Mouse (Mus musculus): Measurements from ENCODE around the gene Hnrnpa1.
"Not testable (repeated sequence)": the region's sequence is repeated elsewhere in the genome, so short reads cannot be mapped to it uniquely, and the experiment has no call there.

The Hnrnpa1 gene

DNA sequence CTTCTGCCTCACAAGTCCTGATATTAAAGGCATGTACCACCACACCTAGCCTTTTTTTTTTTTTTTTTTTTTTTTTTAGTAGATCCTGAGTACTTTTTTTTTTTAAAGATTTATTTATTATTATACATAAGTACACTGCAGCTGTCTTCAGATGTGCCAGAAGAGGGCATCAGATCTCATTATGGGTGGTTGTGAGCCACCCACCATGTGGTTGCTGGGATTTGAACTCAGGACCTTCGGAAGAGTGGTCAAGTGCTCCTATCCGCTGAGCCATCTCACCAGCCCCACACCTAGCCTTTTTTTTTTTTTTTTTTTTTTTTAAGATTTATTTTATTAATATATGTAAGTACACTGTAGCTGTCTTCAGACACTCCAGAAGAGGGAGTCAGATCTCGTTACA, 35.7 kb downstream of the Hnrnpa1 start:
- not testable (repeated sequence) for DNase-seq

DNA sequence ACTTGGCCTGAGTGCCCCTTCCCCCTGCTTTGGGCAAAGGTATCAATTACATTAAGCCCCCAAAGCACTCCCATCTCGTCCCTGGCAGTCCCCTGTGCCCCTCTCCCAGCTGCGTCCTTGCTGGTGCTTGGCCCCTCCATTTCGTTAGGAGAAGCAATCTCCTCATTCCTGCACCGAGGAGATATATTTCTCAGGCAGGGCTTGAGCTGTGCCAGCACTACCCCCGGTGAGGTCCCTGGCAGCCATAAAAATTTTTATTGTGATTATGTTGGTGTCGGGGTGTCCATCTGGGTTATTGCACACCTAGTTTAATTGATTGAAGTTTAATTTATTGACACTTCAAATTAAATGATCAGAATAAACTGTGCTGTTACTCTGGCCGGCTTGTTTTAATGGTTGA, 37.7 kb downstream of the Hnrnpa1 start:
- DNase-seq, result no peak

DNA sequence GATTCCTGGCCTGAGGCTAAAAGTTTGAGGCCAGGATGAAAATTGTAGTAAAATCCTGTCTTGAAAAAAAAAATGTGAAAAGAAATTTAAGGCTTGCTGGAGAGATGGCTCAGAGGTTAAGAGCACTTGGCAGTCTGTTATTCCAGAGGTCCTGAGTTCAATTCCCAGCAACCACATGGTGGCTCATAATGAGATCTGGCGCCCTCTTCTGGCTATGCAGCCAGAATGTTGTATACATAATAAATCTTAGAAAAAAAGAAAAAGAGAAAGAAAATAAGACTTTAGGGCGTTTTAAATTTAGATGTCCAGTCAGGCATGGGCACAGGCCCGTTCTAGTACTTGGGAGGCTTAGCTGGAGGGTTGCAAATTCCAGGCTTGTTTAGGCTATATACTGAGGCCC, 39.5 kb downstream of the Hnrnpa1 start:
- peak; percentile 53 for DNase-seq

DNA sequence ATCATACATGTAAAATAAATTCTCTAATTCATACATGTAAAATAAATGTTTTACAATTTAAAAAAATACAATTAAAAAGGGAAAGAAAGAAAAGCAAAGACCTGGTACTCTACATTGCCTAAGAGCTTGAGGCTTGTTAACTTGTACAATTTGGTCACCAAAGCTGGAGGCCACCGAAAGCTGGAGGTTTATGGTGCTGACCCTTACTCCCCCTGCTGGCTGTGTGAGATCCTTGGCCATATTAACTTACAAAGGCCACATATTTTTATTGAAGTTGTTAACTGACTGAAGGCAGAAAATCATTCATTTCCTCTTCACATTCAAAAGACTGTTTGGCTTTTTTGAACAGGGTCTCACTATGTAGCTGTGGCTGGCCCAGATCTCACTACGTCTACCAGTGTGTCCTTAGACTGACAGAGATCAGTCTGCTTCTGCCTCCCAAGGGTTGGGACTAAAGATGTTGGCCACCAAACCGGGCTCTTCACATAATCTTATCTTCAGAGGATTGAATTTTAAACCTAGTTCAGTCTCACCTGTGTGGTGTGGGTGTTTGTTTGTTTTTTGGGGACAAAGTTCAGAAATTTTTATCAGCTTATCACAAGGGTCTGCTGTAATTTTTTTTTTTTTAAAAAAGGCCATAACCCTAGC, 40.7 kb downstream of the Hnrnpa1 start:
- peak; percentile 58 for DNase-seq

DNA sequence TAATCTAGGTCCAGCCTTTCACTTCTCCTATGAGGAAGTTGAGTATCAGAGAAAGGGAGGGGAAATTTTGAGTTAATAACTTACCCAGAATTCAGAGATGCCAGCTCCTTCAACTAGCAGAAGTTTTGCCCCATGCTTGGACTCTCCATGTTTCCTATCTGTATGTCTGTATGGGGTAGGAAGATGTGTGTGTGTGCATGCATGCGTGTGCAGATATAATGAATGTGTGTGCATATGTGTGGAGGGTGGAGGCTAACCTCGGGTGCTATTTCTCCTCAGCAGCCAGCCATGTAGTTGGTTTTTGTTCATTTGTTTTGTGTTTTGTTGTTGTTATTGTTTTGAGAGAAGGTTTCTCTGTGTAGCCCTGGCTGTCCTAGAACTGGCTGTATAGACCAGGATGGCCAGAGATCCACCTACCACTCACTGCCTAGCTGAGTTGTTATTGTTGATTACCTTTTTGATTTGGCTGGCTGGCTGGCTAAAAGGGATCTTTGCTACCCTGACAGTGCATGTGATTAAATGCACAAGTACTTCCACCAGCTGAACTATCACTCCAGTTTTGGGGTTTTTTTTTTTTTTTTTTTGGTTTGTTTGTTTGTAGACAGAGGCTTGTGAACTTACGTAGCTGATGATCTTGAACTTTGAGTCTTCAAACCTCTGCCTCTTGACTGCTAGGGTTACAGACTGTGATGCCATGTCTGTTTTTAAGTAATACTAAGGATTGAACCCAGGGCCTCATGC, 41.4 kb downstream of the Hnrnpa1 start:
- DNase-seq, result no peak

DNA sequence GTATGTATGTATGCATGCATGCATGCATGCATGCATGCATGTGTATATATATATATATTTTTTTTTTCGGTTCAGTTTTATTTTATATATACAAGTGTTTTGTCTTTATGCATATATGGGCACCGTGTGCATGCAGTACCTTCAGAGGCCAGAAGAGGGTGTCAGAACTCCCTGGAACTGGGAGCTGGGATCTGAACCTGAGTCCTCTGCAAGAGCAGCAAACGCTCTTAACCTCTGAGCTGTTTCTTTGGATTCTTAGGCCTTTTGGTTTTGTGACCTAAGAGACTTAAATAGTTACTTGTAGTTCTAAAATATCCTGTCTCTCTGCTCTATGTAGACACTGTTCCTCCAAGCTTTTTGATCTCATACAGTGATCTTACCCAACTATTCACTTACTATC, 43.8 kb downstream of the Hnrnpa1 start:
- peak; percentile 72 for DNase-seq

DNA sequence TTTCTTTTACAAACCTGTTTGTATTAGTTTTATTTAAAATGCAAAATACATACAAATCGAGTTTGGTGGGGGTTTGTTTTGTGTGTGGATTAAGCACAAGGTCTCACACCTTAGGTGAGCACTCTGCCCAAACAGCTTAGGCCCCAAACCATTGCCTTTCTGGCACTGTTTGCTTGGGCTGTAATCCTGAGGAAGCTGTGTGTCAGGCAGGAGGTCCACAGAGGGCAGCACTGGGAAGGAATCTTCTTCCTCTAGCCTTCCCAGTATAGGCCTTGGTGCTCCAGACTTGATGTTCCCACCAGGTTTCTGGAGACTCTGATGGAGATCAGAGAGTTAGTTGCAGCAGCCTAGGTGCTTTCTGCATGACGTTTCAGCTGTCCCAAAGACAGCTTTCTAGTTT, 44.4 kb downstream of the Hnrnpa1 start:
- no peak for DNase-seq

DNA sequence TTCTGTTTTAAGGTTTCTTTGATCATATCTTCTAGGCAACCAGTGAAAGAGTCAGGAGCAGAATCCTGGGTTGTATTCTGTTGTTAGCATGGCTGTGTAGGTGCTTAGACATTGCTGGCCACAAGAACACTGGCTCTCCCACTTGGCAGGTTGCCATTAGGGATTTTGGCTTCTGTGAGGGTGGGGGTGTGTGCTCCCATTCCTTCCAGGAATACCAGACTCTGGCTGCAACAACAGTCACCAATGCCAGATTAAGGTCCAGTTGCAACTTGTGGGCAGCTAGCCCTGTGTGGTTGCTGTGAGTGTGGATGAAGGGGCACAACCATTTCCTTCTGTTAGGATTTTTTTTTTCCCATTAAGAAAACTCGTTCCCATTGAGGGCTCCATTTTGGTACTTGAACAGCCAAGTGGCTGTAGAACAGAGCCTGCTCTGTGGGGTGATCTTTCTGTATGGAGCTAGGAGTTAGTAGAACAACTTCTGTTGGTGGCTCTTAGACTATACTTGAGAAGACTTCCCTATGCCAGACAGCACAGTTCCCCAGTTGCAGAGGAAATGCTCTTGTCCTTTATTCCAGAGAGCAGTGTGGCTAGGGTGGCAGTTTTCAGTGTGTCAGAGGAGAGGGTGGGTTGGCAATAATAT, 45.7 kb downstream of the Hnrnpa1 start:
- peak; percentile 63 for DNase-seq

DNA sequence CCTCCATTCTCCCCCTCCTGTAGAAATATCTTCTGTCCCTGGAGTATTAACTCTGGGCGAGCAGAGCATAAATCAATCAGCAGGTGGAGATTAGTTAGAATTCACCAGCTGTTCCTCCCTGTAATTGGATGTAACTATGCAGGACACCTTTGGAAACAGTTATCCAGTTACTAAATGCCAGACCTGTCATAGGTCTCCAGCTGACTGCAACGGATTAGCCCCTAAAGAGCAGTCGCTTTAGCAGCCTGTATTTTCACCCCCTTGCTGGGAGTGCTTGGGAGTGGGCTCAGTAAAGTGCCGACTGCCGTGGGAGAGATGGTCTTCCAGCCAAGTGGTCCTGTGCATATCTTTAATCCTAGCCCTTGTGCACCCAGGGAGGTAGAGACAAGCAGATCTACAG, 49.4 kb downstream of the Hnrnpa1 start:
- no peak for DNase-seq

DNA sequence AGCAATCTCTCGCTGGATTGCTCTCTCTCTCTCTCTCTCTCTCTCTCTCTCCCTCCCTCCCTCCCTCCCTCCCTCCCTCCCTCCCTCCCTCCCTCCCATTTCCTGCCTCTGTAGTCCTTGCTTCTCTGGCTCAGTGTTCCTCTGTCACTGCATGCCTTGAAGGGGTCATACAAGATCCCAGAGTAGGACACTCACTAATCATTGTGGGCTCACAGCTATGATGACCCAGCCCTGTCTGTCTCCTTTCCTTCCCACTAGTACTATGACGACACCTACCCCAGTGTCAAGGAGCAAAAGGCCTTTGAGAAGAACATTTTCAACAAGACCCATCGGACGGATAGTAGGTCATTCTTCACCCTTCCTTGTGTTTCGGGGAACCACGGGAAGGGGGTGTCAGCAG, 50.2 kb downstream of the Hnrnpa1 start:
- DNase-seq, result no peak

DNA sequence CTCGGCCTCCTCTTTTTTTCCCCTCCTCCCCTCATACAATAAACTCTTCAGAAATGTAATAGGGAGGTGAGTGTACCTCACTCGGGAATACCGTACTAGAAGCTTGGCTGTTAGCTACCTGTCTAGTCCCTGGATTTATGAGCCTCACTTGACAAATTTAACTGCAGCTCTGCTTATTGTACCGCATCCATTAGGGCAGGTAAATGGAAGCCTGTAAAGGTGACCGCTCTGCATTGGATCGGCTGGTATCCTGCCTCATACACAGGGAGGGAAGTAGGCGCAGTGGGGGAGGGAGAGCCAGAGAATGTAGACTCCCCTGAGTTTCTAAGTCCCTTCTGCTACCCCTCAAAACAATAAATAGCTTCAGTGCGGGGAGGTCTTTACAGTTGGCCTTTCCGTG, 50.6 kb downstream of the Hnrnpa1 start:
- no peak for DNase-seq

DNA sequence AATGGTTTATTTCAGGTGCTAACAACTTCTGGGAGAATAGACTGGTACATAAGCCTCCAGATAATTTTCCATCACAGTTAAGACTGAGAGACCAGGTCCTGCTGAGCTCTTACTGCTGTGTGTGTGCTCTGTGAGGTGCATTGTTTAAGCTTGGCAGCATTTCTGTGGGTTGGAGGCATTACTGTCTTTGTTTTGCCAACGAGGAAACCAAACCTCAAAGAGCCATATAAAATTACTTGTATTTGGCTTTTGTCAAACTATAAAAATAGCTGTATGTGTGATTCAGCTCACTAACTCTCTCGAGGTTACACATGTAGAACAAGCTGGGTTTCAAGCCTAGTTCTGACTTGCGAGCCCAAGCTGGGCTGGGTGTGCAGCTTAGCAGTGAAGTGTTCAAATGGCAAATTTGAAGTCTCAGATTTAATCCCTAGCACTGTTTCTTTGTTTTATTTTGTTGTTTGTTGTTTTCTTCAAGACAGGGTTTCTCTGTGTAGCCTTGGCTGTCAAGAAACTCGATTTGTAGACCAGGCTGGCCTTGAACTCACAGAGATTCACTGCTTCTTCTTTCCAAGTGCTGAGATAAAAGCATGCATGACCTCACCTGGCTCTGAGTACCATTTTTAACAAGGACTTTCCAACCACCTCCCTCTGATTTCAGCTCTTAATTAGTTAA, 52.6 kb downstream of the Hnrnpa1 start:
- DNase-seq, result no peak

DNA sequence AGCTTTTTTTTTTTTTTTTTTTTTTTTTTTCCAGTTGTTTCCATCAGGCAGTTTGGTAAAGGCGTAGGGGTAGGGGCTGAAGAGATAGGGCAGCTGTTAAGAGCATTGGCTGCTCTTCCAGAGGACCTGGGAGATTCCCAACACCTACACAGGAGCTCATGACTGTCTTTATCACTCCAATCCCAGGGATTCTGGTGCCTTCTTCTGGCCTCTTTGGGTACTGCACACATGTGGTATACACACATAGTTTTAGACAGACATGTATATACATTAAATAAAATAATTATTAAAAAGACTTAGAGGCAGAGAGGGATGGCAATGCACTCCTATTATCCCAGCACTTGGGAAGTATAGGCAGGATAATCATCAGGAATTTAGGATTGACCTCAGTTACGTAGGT, 53.1 kb downstream of the Hnrnpa1 start:
- DNase-seq, result no peak

DNA sequence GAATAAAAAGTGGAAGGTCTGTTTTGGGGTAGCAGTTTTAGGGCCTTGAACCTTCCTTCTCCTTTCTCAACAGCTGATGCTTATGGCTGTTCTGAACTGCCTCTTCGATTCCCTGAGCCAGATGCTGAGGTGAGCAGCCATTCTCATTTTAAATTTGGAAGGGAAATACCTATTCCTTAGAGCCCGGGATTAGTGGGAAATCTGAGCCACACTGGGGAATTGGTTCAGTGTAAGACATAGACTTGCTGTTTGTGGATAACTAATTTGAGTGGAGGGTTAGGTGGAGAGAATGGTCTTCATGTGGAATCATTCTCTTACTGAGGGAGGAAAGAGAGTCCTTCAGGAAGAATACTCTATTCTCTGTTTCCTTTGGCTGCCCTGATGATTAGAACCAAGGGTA, 54.4 kb downstream of the Hnrnpa1 start:
- DNase-seq, result no peak

DNA sequence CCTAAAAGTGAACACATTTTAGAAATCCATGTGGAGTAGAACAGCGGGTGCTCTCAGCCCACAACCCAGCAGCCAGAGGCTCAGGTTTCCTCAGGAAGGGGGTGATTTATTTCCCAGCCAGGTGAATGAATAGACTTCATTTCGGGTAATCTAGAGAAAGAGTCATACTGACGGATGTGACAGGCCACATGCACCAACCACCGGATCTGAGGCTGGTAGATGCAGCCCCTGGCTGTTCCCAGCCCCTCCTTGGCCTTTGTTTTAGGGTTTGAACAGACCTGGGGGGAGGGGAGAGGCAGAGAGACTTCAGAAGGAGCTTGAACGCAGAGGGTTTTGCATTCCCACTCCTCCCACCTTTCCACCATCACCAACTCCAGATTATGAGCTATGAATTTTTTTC, 55.6 kb downstream of the Hnrnpa1 start:
- DNase-seq, result no peak
